Mouse (Mus musculus) brain, embryonic 14.5 days (tissue): ENCODE measurements around the gene Xpnpep3.

Source experiments
- CTCF ChIP-seq: fragments of 200-500 bp; IDR thresholded peaks from 2 replicates; pipeline ENCODE4 v1.5.1; 2012; ENCODE audit warnings: inconsistent platforms, mild to moderate bottlenecking, moderate library complexity, borderline replicate concordance; ENCODE audit not compliant: insufficient read depth, insufficient read length; ENCODE audit errors: extremely low read depth
- POLR2A ChIP-seq: fragments of 200-500 bp; IDR thresholded peaks from 2 replicates; pipeline ENCODE4 v1.6.1; 2012; ENCODE audit warnings: mild to moderate bottlenecking, inconsistent platforms, borderline replicate concordance; ENCODE audit not compliant: poor library complexity, insufficient read depth, insufficient read length, severe bottlenecking; ENCODE audit errors: extremely low read depth

- TF ChIP-seq CTCF (no peak), POLR2A (no peak)
Measured at GRCm38 (mm10) chr15:81472256-81472655, 72.3 kb downstream of the Xpnpep3 start.
